Mouse (Mus musculus): ENCODE results near the gene Ttll11. TPM values are rescaled to one million over a fixed set of nuclear protein-coding genes. Genes with fewer than 3 reads are reported as not detected.

Gene Ttll11
- total RNA-seq, 1 experiment = 0.31 TPM

DNA sequence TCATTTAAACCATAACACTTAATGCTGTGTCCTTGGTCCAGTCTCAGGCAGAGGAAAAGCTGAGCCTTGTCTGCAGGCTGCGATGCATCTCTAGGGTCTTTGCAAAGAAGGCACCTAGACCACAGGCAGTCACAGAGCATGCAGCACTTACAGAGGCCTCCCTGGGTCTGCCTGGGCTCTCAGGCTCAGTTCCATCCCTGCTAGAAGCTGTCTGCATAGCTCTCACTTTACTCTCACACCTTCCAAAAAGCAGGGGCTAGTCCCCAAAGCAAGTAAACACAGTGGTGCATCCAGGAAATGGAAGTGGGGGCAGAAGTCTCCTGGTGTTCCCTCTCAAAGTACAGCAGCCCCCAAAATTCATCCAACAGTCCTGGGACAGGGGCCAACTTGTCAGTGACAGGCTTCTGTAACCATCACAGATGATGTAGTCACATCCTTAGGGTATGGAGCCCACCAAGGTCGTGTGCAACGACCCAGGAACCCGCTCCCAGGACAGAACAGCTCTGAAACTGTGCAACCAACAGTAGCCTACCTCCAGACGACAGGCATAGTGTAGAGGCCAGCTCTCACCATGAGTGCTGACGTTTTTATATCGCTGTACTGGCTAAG lies 229.1 kb downstream of the Ttll11 start:
- Histone ChIP-seq H3K4me1 (ENCODE audit: control insufficient read depth in 2 of 2, insufficient read depth in 2 of 2, low read length in 2 of 2, poor library complexity in 1 of 2) (no peaks in the 10 kb centered on the region), H3K36me3 (ENCODE audit: control insufficient read depth, insufficient read depth, low read length, poor library complexity, severe bottlenecking) (no peaks in the 10 kb centered on the region), H3K4me3 (ENCODE audit: insufficient read depth in 1 of 2, low read depth in 1 of 2, low read length in 2 of 2, poor library complexity in 1 of 2, severe bottlenecking in 1 of 2) (no peak overlapping the region), H3K9ac (ENCODE audit: insufficient read depth, low read depth, low read length, poor library complexity, severe bottlenecking) (no peak overlapping the region), H3K9me3 (ENCODE audit: control insufficient read depth, insufficient read depth, low read depth, low read length) (no peaks in the 10 kb centered on the region), H3K27ac (ENCODE audit: insufficient read depth, low read depth, low read length, poor library complexity, severe bottlenecking) (no peak overlapping the region)
- no peak for TF ChIP-seq ZNF384 (IDR thresholded peaks at IDR 0.05; ENCODE audit: low read depth, low read length)
- no peak for TF ChIP-seq HCFC1 (IDR thresholded peaks at IDR 0.05; ENCODE audit: borderline replicate concordance, insufficient read depth, low read length)
- TF ChIP-seq MAFK (IDR thresholded peaks at IDR 0.05; ENCODE audit: insufficient read depth, low read depth, low read length) = no peak
- no peak for TF ChIP-seq CHD2 (IDR thresholded peaks at IDR 0.05; ENCODE audit: low read depth, low read length)
- no peak for TF ChIP-seq ZC3H11A (IDR thresholded peaks at IDR 0.05; ENCODE audit: borderline replicate concordance, low read depth, low read length)
- no peak for DNase-seq (ENCODE audit: low read depth, low spot score)
- in situ Hi-C loops (cut with MboI; ENCODE audit: low sequenced_read_pairs in 2 of 2, unreplicated experiment in 2 of 2) = no loop called here

- H3K27ac ChIP-seq (ENCODE audit: insufficient read depth, low read depth, low read length, poor library complexity, severe bottlenecking) = no peak overlapping the region
- no peak overlapping the region for H3K4me3 ChIP-seq (ENCODE audit: insufficient read depth in 1 of 2, low read depth in 1 of 2, low read length in 2 of 2, poor library complexity in 1 of 2, severe bottlenecking in 1 of 2)
- TF ChIP-seq HCFC1 (IDR thresholded peaks at IDR 0.05; ENCODE audit: borderline replicate concordance, insufficient read depth, low read length) (no peak), MAFK (IDR thresholded peaks at IDR 0.05; ENCODE audit: insufficient read depth, low read depth, low read length) (no peak), CHD2 (IDR thresholded peaks at IDR 0.05; ENCODE audit: low read depth, low read length) (no peak), ZC3H11A (IDR thresholded peaks at IDR 0.05; ENCODE audit: borderline replicate concordance, low read depth, low read length) (no peak), ZNF384 (IDR thresholded peaks at IDR 0.05; ENCODE audit: low read depth, low read length) (no peak)
- H3K36me3 ChIP-seq (ENCODE audit: control insufficient read depth, insufficient read depth, low read length, poor library complexity, severe bottlenecking) = no peaks in the 10 kb centered on the region
- H3K9ac ChIP-seq (ENCODE audit: insufficient read depth, low read depth, low read length, poor library complexity, severe bottlenecking) = no peak overlapping the region
- H3K9me3 ChIP-seq (ENCODE audit: control insufficient read depth, insufficient read depth, low read depth, low read length) = no peaks in the 10 kb centered on the region
- no peak for DNase-seq (ENCODE audit: low read depth, low spot score)
- in situ Hi-C loops (cut with MboI; ENCODE audit: low sequenced_read_pairs in 2 of 2, unreplicated experiment in 2 of 2) = no loop called here
- no peaks in the 10 kb centered on the region for H3K4me1 ChIP-seq (ENCODE audit: control insufficient read depth in 2 of 2, insufficient read depth in 2 of 2, low read length in 2 of 2, poor library complexity in 1 of 2)
Measured at GRCm38 (mm10) chr2:35747371-35748035, 232.2 kb downstream of the Ttll11 start.

DNA sequence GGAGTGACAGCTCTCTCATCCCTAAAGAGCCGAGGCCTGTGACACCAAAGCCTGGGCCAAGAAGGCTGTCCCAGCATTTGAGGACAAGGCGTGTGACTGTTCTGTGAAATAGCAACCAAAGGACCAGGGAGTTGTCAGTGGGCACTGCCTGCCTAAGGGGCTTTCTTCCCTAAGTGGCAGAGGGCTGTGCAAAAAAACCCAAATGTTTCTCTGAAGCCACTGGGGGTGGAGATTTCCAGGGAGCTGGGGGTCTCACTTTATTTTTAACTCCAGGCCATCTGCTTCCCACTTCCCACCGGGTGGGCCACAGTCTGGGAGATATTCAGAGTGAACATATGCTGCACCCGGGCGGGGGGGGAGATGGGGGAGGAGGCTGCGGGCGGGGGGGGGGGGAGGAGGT lies 233.1 kb downstream of the Ttll11 start:
- Histone ChIP-seq H3K36me3 (ENCODE audit: control insufficient read depth, insufficient read depth, low read length, poor library complexity, severe bottlenecking) (no peaks in the 10 kb centered on the region), H3K27ac (ENCODE audit: insufficient read depth, low read depth, low read length, poor library complexity, severe bottlenecking) (no peak overlapping the region; the same call in 1 of the 2 replicates), H3K9me3 (ENCODE audit: control insufficient read depth, insufficient read depth, low read depth, low read length) (no peaks in the 10 kb centered on the region), H3K9ac (ENCODE audit: insufficient read depth, low read depth, low read length, poor library complexity, severe bottlenecking) (no peak overlapping the region), H3K4me3 (ENCODE audit: insufficient read depth in 1 of 2, low read depth in 1 of 2, low read length in 2 of 2, poor library complexity in 1 of 2, severe bottlenecking in 1 of 2) (no peak overlapping the region), H3K4me1 (ENCODE audit: control insufficient read depth in 2 of 2, insufficient read depth in 2 of 2, low read length in 2 of 2, poor library complexity in 1 of 2) (no peaks in the 10 kb centered on the region)
- DNase-seq (ENCODE audit: low read depth, low spot score) = no peak
- TF ChIP-seq ZC3H11A (IDR thresholded peaks at IDR 0.05; ENCODE audit: borderline replicate concordance, low read depth, low read length) (no peak), ZNF384 (IDR thresholded peaks at IDR 0.05; ENCODE audit: low read depth, low read length) (no peak), CHD2 (IDR thresholded peaks at IDR 0.05; ENCODE audit: low read depth, low read length) (no peak), MAFK (IDR thresholded peaks at IDR 0.05; ENCODE audit: insufficient read depth, low read depth, low read length) (no peak), HCFC1 (IDR thresholded peaks at IDR 0.05; ENCODE audit: borderline replicate concordance, insufficient read depth, low read length) (no peak)
- in situ Hi-C loops (cut with MboI; ENCODE audit: low sequenced_read_pairs in 2 of 2, unreplicated experiment in 2 of 2) = no loop called here

GRCm38 (mm10) chr2:35745876-35746275 lies 233.8 kb downstream of the Ttll11 start:
- TF ChIP-seq MAFK (IDR thresholded peaks at IDR 0.05; ENCODE audit: insufficient read depth, low read depth, low read length) = no peak
- TF ChIP-seq HCFC1 (IDR thresholded peaks at IDR 0.05; ENCODE audit: borderline replicate concordance, insufficient read depth, low read length) = no peak
- no peak for TF ChIP-seq CHD2 (IDR thresholded peaks at IDR 0.05; ENCODE audit: low read depth, low read length)
- TF ChIP-seq ZC3H11A (IDR thresholded peaks at IDR 0.05; ENCODE audit: borderline replicate concordance, low read depth, low read length) = no peak
- no peak for TF ChIP-seq ZNF384 (IDR thresholded peaks at IDR 0.05; ENCODE audit: low read depth, low read length)
- no peak overlapping the region for H3K27ac ChIP-seq (ENCODE audit: insufficient read depth, low read depth, low read length, poor library complexity, severe bottlenecking)
- in situ Hi-C loops (cut with MboI; ENCODE audit: low sequenced_read_pairs in 2 of 2, unreplicated experiment in 2 of 2) = no loop called here

More at GRCm38 (mm10) chr2:35745876-35746275, 233.8 kb downstream of the Ttll11 start:
- DNase-seq (ENCODE audit: low read depth, low spot score) = no peak
- no peaks in the 10 kb centered on the region for H3K4me1 ChIP-seq (ENCODE audit: control insufficient read depth in 2 of 2, insufficient read depth in 2 of 2, low read length in 2 of 2, poor library complexity in 1 of 2)
- no peaks in the 10 kb centered on the region for H3K36me3 ChIP-seq (ENCODE audit: control insufficient read depth, insufficient read depth, low read length, poor library complexity, severe bottlenecking)
- no peak overlapping the region for H3K9ac ChIP-seq (ENCODE audit: insufficient read depth, low read depth, low read length, poor library complexity, severe bottlenecking)
- H3K4me3 ChIP-seq (ENCODE audit: insufficient read depth in 1 of 2, low read depth in 1 of 2, low read length in 2 of 2, poor library complexity in 1 of 2, severe bottlenecking in 1 of 2) = no peak overlapping the region
- no peaks in the 10 kb centered on the region for H3K9me3 ChIP-seq (ENCODE audit: control insufficient read depth, insufficient read depth, low read depth, low read length)
